Mouse (Mus musculus): ENCODE data around the gene Nlk.
A peak's percentile ranks its signal among the peaks of the same experiment; 100 is the strongest.
"Not testable (repeated sequence)": the region's sequence is repeated elsewhere in the genome, so short reads cannot be mapped to it uniquely, and the experiment has no call there.

Gene Nlk

GRCm38 (mm10) chr11:78678761-78679160, 18.4 kb downstream of the Nlk start:
- DNase-seq = peak; percentile 24

GRCm38 (mm10) chr11:78668647-78669046, 28.5 kb downstream of the Nlk start:
- no peak for DNase-seq

DNA sequence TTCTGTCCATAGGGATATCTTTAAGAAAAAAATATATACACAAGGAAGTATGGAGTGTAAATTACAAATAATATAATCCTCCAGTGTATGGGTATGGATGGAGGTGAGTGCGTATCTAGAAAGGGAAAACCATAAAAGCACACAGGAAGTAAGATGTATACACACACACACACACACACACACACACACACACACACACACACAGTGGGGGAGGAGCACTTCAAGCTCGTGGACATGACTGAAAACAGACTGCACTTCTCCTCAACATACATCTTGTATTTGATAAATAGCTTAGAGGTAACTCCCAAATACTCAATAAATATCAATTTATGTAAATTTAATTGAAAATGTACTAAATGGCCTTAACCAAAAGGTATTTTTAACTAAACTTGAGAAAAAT, 32.3 kb downstream of the Nlk start:
- DNase-seq = no peak

DNA sequence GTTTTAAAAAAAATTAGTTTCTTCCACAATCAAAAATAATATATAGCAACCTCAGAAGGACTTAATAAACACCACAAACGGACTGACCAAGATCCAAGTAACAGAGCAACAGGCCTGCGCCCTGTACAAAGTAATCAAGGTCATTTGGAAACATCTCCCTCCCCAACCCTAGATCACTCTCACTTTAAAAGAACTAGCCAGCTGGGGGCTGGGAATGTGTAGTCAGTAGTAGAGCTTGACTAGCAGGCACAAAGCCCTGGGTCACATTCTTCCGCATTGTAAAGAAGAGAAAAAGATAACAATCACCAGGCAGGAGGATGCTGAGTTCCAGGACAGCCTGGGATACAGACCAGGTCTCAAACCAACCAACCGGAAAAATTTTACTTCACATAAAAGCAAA, 33.3 kb downstream of the Nlk start:
- no peak for DNase-seq

- no peak for DNase-seq
Observed at GRCm38 (mm10) chr11:78649143-78649542, 48.0 kb downstream of the Nlk start.

DNA sequence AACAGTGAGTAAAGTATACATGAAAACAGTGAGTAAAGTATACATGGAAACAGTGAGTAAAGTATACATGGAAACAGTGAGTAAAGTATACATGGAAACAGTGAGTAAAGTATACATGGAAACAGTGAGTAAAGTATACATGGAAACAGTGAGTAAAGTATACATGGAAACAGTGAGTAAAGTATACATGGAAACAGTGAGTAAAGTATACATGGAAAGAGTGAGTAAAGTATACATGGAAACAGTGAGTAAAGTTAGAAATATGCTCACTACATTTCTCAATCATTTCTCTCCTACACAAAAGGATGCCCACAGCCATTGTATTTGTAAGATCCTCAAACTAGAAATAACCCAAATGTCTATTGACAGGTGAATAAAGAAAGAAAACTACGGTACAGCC, 48.8 kb downstream of the Nlk start:
- DNase-seq = not testable (repeated sequence)

DNA sequence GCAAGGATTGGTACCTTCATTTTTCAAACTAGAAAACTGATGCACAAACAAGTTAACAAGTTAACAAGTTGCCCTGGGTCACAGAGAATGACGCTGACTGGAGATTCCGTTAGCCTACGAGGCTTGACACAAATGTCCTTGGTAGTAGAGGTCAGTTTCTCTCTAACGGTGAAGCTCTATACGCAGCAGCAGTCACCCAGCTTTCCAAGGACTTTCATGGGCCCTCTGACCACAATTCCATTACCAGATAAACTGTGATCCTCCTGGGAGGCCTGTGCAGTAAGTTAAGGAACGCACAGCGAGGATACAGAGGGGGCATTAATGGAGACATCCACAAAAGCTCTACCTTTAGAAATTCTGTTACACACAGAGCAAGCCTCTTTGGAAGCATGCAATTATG, 53.4 kb downstream of the Nlk start:
- no peak for DNase-seq

DNA sequence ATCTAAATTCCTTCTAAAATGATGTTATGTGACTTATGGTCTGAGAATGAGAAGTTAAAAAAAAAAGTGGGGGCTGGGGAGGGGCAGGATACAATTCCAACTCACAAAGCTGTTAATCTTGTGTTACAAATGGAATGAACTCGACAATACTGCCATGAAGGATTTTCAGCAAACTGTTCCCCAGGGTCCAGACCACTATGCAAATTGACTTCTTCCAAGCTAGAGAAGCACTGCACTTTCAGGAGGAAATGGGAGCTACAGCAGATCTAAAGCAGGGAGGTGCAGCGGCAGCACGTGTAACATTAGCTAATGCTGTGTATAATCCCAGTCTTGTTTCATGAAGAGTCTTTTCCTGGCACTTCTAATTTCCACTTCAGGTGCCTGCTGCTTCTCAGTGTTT, 55.0 kb downstream of the Nlk start:
- DNase-seq = no peak

- DNase-seq = no peak
Observed at GRCm38 (mm10) chr11:78641088-78641487, 56.1 kb downstream of the Nlk start.

DNA sequence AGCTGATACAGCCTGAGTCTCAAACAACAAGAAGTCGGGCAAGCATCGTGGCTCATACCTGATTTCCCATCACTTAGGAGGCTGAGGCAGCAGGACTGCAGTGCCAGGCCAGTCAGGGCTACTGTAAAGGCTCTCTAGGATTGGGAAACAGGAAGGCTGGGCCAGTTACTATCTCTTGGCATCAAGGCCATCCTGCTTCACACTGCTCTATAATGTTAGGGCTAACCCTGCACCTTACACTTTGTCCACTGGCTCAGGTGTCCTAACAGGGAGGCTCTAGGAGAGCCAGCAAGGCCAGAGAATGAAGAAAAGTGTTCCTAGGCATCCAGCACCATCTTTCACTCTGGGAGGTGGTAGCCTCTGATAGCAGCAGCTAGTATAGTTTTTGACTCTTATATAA, 64.4 kb downstream of the Nlk start:
- peak; percentile 84 for DNase-seq

DNA sequence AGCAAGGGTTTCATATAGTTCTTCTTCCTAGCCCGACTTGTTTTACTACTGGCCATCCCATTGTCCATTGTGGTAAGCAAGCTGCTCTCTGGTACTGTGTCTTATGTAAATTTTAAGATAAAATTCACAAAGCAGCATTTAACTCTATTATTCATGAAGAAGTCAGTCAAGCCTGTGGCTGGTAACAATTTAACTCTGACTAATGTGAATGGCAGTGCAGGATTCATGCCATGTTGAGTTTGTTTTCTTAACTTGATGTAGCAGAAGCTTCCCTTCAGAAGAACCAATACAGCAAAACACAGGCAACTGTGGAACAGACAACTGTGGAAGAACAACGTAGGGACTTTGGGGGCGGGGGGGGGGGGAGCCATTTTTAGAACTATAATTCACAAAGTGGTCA, 68.3 kb downstream of the Nlk start:
- no peak for DNase-seq

DNA sequence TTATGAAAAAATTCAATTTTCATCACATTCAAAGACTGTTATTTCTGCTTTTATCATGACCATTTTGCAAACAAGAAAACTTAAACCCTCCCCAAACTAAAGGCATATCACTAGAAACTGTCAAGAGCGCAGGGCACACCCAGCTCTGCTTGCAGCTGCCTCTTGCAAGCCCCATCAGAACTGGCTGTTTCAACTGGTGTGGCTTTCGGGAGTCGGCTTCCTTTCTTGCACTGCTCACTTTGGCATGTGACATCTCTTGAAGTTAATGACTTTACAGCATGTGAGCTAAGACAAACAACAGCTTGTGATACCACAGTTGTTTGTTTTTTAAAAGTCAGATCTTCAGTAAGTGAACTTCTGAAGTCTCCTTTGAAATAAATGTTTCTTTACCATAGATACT, 72.8 kb downstream of the Nlk start:
- peak; percentile 96 for DNase-seq

GRCm38 (mm10) chr11:78621926-78622325, 75.2 kb downstream of the Nlk start:
- no peak for DNase-seq

- no peak for DNase-seq
Observed at GRCm38 (mm10) chr11:78620179-78620578, 77.0 kb downstream of the Nlk start.

- DNase-seq = no peak
Observed at GRCm38 (mm10) chr11:78611273-78611672, 85.9 kb downstream of the Nlk start.

- DNase-seq = peak; percentile 70
Observed at GRCm38 (mm10) chr11:78609657-78610056, 87.5 kb downstream of the Nlk start.

- peak; percentile 67 for DNase-seq
Observed at GRCm38 (mm10) chr11:78604826-78605225, 92.3 kb downstream of the Nlk start.

DNA sequence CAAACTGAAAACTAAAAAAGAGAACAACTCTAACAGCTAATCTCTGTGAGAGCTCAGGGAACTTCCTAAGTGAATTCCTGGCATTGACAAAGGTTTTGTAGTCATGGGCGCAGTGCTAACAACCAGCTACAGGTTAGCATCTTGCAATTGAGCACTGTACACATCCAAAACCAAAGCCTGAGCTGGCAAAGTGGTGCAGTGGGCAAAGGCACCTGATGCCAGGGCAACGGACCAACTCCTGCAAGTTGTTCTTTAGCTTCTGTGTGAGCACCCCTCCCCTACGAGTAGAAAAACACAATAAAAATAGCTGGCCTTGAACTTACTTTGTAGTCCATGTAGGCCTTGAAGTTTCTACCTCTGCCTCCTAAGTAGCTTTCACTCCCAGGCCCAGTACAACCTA, 94.4 kb downstream of the Nlk start:
- no peak for DNase-seq

DNA sequence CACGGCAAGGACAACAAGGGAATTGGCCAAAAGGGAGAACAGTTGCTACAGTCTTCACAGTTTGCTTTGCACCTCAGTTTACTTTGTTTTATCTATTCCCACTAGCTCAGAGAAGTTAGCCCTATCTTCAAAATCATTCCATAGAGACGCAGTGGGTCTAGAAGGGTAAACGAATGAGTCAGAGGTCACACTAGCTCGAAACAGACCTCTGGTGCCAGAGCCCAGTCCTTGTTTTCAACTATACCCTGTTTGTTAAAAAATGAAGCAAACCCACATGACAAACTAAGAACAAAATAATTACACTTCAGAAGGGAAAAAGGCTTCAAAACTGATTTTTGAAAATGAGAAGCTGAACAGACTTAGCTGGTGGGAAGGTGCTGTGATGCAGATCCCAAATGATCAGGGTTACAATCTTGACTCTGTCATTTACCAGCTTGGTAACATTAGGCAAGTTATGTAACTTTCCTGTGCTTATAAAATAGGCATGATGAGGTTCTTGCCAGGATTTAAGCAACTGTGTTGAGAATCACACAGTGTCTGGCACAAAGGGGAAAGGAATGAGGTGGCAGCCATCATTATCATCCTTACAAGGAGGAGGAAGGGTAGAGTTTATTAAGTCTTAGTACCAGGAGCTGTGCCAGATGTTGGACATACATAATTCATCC, 96.1 kb downstream of the Nlk start:
- peak; percentile 29 for DNase-seq

- peak; percentile 66 for DNase-seq
Observed at GRCm38 (mm10) chr11:78600496-78600895, 96.7 kb downstream of the Nlk start.

GRCm38 (mm10) chr11:78600051-78600450, 97.1 kb downstream of the Nlk start:
- peak; percentile 90 for DNase-seq

DNA sequence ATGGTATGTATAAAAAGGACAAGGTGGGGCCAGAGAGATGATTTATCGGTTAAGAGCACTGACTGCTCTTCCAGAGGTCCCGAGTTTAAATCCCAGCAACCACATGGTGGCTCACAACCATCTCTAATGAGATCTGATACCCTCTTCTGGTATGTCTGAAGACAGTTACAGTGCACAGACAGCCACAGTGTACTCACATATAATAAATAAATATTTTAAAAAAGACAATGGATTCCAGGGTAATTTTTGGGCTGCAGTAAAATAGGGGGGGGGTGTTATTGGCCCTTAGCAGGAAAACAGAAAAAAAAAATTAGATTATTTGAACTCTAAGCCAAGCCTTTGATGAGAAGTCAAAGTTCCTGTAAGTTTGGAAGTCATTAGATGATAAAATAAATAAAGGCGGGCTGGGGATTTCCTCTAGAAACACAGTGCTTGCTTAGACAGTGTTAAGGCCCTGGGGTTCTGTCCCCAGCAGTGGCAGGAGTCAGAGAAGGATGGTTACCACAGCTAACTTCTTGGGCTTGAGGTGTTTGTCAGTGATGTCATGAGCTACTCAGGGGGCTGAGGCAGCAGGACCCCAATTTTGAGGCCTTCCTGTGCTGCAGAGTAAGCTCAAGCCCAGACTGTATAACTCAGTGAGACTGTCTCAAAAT, 98.3 kb downstream of the Nlk start:
- peak; percentile 65 for DNase-seq

- DNase-seq = peak; percentile 40
Observed at GRCm38 (mm10) chr11:78596750-78597149, 100.4 kb downstream of the Nlk start.

DNA sequence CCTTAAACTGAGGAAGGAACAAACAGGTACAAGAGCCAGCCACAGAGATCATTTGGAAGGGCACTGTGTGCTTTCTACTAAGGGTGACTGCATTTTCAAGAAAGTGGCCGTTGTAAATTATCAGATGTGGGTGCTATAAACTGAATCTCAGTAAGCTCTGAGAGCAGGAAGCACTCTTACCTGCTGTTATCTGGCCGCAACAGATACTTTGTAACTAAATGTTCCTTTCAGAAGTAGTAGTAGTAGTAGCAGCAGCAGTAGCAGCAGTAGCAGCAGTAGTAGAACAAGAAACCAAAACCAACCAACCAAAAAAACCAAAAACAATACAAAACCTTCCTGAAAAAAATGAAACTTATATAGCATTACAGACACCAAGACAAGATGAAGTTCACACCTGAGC, 101.4 kb downstream of the Nlk start:
- DNase-seq = no peak
